Mouse (Mus musculus): ENCODE results near the gene Pdcd1lg2. TPM values are rescaled to one million over a fixed set of nuclear protein-coding genes. Genes with fewer than 3 reads are reported as not detected.
A peak's percentile ranks its signal among the peaks of the same experiment; 100 is the strongest.

Gene Pdcd1lg2
- polyA plus RNA-seq, 1 experiment from 2014 or later = not detected

DNA sequence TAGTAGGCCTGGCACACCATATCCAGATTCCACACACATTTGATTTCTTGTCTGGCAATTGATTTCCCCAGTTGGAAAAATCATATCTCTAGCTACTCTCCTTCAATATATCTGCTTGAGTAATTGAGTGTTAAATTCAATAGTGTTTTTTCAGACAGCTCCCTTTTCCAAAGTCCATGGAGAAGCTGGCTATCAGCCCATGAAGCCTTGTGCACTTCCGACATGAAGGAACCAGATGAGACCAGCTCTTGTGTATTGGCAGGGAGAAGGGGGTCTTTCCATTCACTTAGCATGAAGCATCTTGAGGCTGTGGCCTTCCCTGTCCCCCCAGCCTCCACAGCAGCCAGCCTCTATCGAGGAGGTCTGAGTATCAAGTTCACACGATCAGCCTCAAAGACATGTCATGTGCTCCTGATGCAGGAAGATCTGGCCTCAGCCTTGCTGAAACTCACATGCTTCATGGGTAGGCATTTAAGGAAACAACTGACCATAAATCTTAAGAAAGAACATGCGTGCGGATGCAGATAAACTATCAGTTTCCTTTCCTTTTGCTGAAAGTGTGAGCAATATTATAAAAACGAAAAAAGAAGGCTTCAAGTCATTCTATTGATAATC is 88.2 kb downstream of the Pdcd1lg2 start:
- WGBS = 75% methylated on average over 6 of the region's 6 CpGs
- Histone ChIP-seq H3K27me3 (ENCODE audit: insufficient read depth, poor library complexity, severe bottlenecking) (no peaks in the 10 kb centered on the region), H3K9me3 (no peaks in the 10 kb centered on the region), H3K4me1 (peaks cover 3% of the 10 kb centered on the region; the same call in 1 of the 2 replicates), H3K4me3 (no peak overlapping the region), H3K27ac (no peak overlapping the region), H3K36me3 (no peaks in the 10 kb centered on the region)
- DNase-seq (ENCODE audit: low spot score) = no peak

DNA sequence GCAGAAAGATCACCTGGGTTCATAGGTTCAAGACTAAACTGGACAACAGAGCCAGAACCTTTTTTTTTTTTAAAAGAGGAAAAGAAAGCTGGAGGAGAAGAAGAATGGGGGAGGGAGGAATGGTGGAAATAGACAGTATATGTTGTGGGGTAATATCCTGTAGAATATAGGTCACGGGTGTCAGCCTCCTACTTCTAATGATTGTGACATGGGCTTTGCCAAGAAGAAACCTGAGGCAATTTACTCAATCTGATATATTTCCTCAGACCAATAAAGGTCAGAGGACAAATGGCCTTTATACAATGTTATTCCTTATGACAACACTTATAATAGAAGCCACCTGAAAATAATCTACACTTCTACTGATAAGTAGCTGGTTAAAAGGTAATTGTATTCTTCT is 89.6 kb downstream of the Pdcd1lg2 start:
- Histone ChIP-seq H3K27ac (no peak overlapping the region), H3K36me3 (no peaks in the 10 kb centered on the region), H3K27me3 (ENCODE audit: insufficient read depth, poor library complexity, severe bottlenecking) (no peaks in the 10 kb centered on the region), H3K9me3 (no peaks in the 10 kb centered on the region), H3K4me3 (no peak overlapping the region), H3K4me1 (peaks cover 3% of the 10 kb centered on the region; the same call in 1 of the 2 replicates)
- WGBS = 78% methylated on average over 1 of the region's 1 CpGs
- DNase-seq (ENCODE audit: low spot score) = no peak

DNA sequence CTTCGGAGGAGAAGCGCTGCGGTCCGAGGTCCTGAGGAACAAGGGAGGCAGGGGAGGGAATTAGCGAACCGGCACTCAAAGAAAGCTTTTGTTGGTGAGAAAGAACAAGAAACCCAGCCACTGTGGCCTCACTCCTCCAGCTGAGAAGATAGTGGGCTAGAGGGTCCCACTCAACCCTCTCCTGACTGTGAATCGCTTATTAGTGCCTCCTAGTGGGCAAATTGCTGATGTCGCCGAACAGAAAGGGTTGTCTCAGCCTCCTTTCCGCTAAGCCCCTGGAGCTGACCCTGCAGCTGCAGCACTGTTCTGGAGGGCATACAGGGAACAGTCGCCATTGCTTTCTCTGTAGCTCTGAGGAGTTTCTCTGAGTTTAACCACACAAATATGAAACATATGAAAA is 90.4 kb downstream of the Pdcd1lg2 start:
- Histone ChIP-seq H3K27me3 (ENCODE audit: insufficient read depth, poor library complexity, severe bottlenecking) (no peaks in the 10 kb centered on the region), H3K9me3 (no peaks in the 10 kb centered on the region), H3K4me3 (peak overlapping the region; percentile 37), H3K36me3 (no peaks in the 10 kb centered on the region), H3K27ac (peak overlapping the region; percentile 69), H3K4me1 (peaks cover 3% of the 10 kb centered on the region; the same call in 1 of the 2 replicates)
- no peak for DNase-seq (ENCODE audit: low spot score)
- 36% methylated on average over 11 of the region's 11 CpGs for WGBS

DNA sequence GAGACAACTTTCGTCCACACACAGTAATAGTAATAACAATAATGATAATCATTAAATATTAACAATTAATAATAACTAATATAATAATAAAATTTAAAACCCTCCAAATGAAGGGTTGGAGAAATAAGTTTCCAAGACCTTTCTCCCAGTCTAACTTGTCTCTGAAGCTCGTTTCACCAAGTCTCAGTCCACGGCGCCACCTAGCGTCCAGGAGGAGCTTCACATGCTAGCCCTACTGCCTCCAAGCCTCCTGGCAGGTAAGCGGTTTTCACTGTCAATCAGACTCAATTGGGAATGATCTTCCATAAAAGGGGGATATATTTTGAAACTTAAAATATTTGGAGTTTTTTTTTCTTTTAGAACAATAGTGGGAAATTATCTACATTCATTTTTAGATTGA is 90.8 kb downstream of the Pdcd1lg2 start:
- Histone ChIP-seq H3K4me3 (peak overlapping the region; percentile 37; the same call in 1 of the 2 replicates), H3K9me3 (no peaks in the 10 kb centered on the region), H3K4me1 (peaks cover 3% of the 10 kb centered on the region; the same call in 1 of the 2 replicates), H3K36me3 (no peaks in the 10 kb centered on the region), H3K27ac (no peak overlapping the region), H3K27me3 (ENCODE audit: insufficient read depth, poor library complexity, severe bottlenecking) (no peaks in the 10 kb centered on the region)
- peak; percentile 90 for DNase-seq (ENCODE audit: low spot score)
- WGBS = 7% methylated on average over 6 of the region's 6 CpGs

DNA sequence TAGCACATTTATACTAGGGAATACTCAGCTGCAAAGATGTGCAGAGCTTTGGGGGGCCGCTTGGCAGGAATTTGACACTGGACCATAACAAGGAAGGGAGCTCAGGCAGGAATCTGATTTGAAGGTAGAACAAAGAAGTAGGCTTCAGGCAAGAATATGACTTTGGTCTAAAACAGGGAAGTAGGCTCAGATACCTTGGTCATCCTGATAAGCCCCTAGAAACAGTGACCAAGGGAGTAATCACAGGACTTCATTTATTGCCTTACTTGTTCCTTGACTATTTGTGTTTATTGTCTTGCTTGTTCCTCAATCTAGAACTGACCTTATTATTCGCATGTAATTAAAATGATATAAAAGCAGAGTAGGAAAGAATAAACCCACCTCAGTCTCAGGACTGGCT is 93.4 kb downstream of the Pdcd1lg2 start:
- no peaks in the 10 kb centered on the region for H3K9me3 ChIP-seq
- 79% methylated on average over 2 of the region's 2 CpGs for WGBS

DNA sequence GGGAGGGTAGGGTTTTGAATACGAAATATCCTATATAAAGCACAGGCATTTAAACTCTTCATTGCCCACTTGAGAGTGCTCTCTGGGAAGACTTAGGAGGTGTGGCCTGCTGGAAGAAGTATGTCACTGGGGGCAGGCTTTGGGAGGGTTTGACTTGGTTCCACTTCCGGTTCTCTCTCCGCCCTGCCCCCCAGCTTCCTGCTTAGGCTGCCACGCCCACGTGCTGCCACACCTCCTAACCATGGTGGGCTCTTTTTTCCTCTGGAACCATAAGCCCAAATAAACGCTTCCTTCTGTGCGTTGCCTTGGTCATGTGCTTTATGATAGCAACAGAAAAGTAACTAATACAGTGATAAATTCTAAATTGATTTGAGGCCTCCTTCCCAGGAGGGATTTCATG is 94.9 kb downstream of the Pdcd1lg2 start:
- no peak overlapping the region for H3K27ac ChIP-seq
- DNase-seq (ENCODE audit: low spot score) = peak; percentile 65
- no peaks in the 10 kb centered on the region for H3K27me3 ChIP-seq (ENCODE audit: insufficient read depth, poor library complexity, severe bottlenecking)
- WGBS = 78% methylated on average over 7 of the region's 7 CpGs
- no peaks in the 10 kb centered on the region for H3K9me3 ChIP-seq
- H3K36me3 ChIP-seq = no peaks in the 10 kb centered on the region
- no peak overlapping the region for H3K4me3 ChIP-seq
- H3K4me1 ChIP-seq = no peaks in the 10 kb centered on the region

More for the DNA sequence above, 93.4 kb downstream of the Pdcd1lg2 start:
- Histone ChIP-seq H3K27ac (no peak overlapping the region), H3K4me3 (no peak overlapping the region), H3K27me3 (ENCODE audit: insufficient read depth, poor library complexity, severe bottlenecking) (no peaks in the 10 kb centered on the region), H3K36me3 (no peaks in the 10 kb centered on the region), H3K4me1 (no peaks in the 10 kb centered on the region)
- no peak for DNase-seq (ENCODE audit: low spot score)

DNA sequence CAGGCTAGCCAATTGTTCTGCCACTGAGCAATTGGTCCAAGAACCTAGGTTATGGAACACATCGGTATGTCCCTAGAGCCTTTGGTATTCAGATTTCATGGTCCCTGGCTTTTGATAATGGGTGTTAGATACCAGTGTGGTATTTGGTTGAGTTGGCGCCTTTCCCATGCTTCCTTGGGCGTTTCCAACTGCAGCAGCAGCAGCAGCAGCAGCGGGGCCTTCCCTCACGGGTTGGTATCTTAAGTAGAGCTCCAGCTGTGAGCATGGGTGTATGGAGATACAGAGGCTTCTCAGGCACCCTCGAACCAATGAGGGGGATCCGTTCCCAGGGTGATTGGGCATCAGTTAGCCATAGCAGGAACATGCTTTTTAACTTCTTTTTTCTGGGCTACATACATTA is 97.5 kb downstream of the Pdcd1lg2 start:
- Histone ChIP-seq H3K9me3 (no peaks in the 10 kb centered on the region), H3K36me3 (no peaks in the 10 kb centered on the region), H3K4me1 (no peaks in the 10 kb centered on the region), H3K4me3 (no peak overlapping the region), H3K27me3 (ENCODE audit: insufficient read depth, poor library complexity, severe bottlenecking) (no peaks in the 10 kb centered on the region), H3K27ac (no peak overlapping the region)
- no peak for DNase-seq (ENCODE audit: low spot score)
- 67% methylated on average over 7 of the region's 7 CpGs for WGBS

DNA sequence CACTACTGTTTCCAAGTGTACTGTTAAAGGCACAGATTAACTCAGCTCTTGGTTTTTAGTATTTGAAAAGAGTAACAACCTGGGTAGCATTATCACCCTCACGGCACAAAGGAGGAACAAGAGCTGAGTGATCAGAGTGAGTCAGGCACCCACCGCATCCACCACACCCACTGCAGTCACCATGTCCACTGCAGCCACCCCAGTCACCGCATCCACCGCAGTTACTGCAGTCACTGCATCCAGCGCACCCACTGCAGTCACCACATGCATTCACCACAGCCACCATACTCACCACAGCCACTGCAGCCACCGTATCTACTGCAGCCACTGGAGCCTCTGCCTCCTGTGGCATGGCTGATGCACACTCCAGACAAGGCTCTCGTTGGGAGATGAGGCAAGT is 99.1 kb downstream of the Pdcd1lg2 start:
- no peaks in the 10 kb centered on the region for H3K9me3 ChIP-seq
- no peaks in the 10 kb centered on the region for H3K27me3 ChIP-seq (ENCODE audit: insufficient read depth, poor library complexity, severe bottlenecking)
- no peak for DNase-seq (ENCODE audit: low spot score)
- peaks cover 4% of the 10 kb centered on the region; the same call in 1 of the 2 replicates for H3K36me3 ChIP-seq
- no peak overlapping the region for H3K27ac ChIP-seq
- 86% methylated on average over 7 of the region's 7 CpGs for whole genome bisulfite sequencing
- H3K4me1 ChIP-seq = no peaks in the 10 kb centered on the region
- no peak overlapping the region for H3K4me3 ChIP-seq

DNA sequence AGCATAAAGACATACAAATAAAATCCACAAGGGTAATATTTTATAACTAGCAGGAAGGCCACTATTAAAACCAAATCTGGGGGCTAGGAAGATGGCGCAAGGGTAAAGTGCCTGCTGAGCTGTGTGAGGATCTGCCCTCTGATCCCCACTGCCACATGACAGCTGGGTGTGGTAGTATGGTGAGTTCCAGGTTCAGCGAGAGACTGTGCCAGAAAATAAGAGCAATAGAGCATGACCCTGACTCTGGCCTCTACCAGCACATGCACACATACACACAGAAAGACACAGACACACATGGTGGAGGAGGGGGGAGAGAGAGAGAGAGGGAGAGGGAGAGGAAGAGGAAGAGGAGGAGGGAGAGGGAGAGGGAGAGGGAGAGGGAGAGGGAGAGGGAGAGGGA is 101.1 kb downstream of the Pdcd1lg2 start:
- H3K36me3 ChIP-seq = peaks cover 9% of the 10 kb centered on the region; the same call in 1 of the 2 replicates
- no peaks in the 10 kb centered on the region for H3K4me1 ChIP-seq
- H3K9me3 ChIP-seq = no peaks in the 10 kb centered on the region
- 76% methylated on average over 2 of the region's 2 CpGs for WGBS
- H3K27ac ChIP-seq = no peak overlapping the region
- no peak for DNase-seq (ENCODE audit: low spot score)
- H3K27me3 ChIP-seq (ENCODE audit: insufficient read depth, poor library complexity, severe bottlenecking) = no peaks in the 10 kb centered on the region
- H3K4me3 ChIP-seq = no peak overlapping the region

DNA sequence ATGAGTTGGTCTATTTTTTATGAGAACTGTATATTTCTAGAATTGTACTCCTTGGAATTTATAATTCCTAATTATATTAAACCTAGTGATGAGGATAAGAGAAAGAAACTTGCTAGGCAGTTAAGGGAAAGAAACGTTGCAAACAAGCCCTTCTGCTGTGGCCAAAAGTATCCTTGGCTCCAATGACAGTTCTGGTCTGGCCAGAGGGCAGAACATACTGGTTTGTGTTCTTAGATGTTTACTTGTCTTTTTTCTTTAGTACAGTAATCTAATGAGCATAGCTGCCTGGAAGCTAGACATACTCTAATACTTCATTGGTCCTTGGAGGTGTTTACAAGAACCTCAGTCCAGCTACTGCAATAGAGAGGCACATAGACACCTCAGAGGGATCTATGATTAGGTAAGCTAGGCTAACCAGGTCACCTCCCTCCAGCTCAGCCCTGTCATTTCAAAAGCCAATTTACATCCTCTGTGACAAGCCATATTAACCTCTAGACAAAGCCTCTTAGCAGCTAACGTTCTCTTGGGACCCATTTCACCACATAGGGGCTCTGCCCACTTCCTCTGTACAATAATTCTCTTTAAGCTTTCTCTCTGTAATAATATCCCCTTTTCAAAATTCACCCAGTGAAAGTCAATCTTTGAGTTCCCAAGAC is 102.5 kb downstream of the Pdcd1lg2 start:
- Histone ChIP-seq H3K36me3 (peaks cover 9% of the 10 kb centered on the region; the same call in 1 of the 2 replicates), H3K9me3 (no peaks in the 10 kb centered on the region), H3K4me3 (no peak overlapping the region), H3K27me3 (ENCODE audit: insufficient read depth, poor library complexity, severe bottlenecking) (no peaks in the 10 kb centered on the region), H3K4me1 (no peaks in the 10 kb centered on the region), H3K27ac (no peak overlapping the region)
- WGBS = 75% methylated on average over 2 of the region's 2 CpGs
- no peak for DNase-seq (ENCODE audit: low spot score)

DNA sequence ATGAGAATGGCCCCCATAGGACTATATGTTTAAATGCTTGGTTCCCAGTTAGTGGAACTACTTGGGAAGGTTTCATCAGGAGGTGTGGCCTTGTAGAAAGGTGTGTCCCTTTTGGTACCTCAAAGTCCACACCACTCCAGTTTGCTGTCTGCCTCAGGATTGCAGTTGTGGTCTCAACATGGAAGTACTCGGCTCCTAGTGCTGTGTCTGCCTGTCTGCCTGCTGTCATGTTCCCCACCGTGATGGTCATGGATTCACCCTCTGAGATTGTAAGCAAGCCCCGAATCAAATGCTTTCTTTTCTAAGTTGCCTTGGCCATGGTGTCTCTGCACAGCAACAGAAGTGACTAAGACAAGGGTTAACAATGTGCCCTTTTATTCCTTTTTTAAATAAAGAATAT is 103.4 kb downstream of the Pdcd1lg2 start:
- Histone ChIP-seq H3K27ac (no peak overlapping the region), H3K4me1 (no peaks in the 10 kb centered on the region), H3K9me3 (no peaks in the 10 kb centered on the region), H3K27me3 (ENCODE audit: insufficient read depth, poor library complexity, severe bottlenecking) (no peaks in the 10 kb centered on the region), H3K4me3 (no peak overlapping the region), H3K36me3 (peaks cover 9% of the 10 kb centered on the region; the same call in 1 of the 2 replicates)
- 89% methylated on average over 3 of the region's 3 CpGs for WGBS
- DNase-seq (ENCODE audit: low spot score) = no peak

DNA sequence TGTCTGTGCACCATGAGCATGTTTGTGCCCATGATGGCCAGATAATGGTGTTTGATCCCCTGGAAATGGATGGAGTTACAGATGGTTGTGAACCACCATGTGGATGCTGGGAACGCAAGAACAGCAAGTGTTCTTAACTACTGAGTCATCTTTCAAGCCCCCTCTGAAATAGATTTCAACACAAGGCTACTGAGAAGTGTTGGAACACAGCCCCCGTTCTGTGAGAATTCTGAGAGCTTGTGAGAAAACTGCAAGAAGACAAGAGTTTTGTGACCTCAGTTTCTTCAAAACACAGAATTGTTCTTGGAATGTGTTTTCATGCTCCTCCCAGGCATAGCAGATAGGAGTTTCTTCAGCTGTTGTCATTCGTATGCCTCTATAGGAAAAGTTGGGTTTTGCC is 104.7 kb downstream of the Pdcd1lg2 start:
- 89% methylated on average over 3 of the region's 3 CpGs for WGBS
- H3K4me1 ChIP-seq = no peaks in the 10 kb centered on the region
- no peaks in the 10 kb centered on the region for H3K27me3 ChIP-seq (ENCODE audit: insufficient read depth, poor library complexity, severe bottlenecking)

DNA sequence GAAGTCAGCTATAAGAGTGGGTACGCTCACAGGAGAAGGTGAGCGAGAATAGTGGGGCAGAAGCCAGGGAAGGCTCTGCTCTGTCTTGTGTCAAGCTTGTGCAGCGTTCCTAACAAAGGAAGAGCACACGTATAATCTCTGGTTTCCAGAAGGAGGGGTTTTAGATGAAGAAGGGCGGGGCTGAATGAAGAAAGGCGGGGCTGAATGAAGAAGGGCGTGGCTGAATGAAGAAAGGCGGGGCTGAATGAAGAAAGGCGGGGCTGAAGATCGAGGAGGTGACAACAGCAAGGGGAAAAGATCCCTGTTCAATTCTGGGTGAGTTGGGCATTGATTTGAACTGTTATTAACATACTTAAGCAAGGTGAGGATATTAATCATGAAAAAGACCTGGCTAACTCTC is 105.3 kb downstream of the Pdcd1lg2 start:
- Histone ChIP-seq H3K27me3 (ENCODE audit: insufficient read depth, poor library complexity, severe bottlenecking) (no peaks in the 10 kb centered on the region), H3K4me1 (peaks cover 3% of the 10 kb centered on the region; the same call in 1 of the 2 replicates), H3K9me3 (no peaks in the 10 kb centered on the region), H3K27ac (no peak overlapping the region), H3K4me3 (no peak overlapping the region), H3K36me3 (peaks cover 9% of the 10 kb centered on the region; the same call in 1 of the 2 replicates)
- DNase-seq (ENCODE audit: low spot score) = no peak
- 66% methylated on average over 10 of the region's 10 CpGs for WGBS

More for the DNA sequence above, 104.7 kb downstream of the Pdcd1lg2 start:
- Histone ChIP-seq H3K36me3 (peaks cover 9% of the 10 kb centered on the region; the same call in 1 of the 2 replicates), H3K9me3 (no peaks in the 10 kb centered on the region), H3K4me3 (no peak overlapping the region), H3K27ac (no peak overlapping the region)
- no peak for DNase-seq (ENCODE audit: low spot score)
